Mouse (Mus musculus) ovary, postnatal 14 days (tissue): ENCODE measurements at regions not wholly inside any gene's neighbourhood (a gene's known extent, or its start where the extent isn't known, plus 50 kb on each side); places are given as distances from the start of the nearest gene placed in this dataset.

Experiments
- DNase-seq: peaks from one replicate; pipeline ENCODE4 v3.0.0; 2022; ENCODE audit warnings: low spot score

- DNase-seq: no peak
Observed at GRCm38 (mm10) chr10:92625781-92626180, 96.4 kb downstream of the Nedd1 start.

DNA sequence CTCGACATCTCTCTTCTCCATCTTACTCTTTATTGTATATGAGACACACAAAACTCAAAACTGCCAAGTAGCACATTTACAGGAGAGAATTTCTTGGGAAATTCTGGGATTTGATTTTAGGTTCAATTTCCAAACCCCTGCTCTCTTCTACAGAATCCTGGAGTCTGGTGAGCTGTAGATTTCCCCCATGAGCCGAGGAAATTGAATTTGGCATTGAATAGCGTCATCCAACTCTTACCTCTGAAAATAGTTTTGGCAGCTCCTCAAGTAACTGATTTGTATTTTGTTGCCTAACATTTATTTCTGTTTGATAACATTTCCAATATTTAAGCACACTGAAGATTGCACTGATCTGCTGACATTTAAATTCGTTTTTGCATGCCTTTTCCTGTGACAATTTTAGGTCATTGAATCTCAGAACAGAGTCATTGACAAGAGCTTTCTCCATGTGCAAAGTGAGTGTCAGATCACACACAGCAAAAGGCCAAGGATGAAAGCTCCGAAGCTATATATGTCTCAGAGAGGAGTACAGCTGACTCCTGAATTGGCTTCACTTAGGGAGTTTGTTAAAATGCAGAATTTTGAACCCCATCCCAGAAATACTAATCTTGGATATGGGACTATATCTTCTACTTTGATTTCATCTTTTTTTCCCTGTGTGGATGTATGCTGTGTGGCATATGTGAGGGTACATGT, 106.4 kb downstream of the Nedd1 start:
- no peak for DNase-seq

GRCm38 (mm10) chr10:92614341-92614740, 107.9 kb downstream of the Nedd1 start:
- no peak for DNase-seq

GRCm38 (mm10) chr10:92611060-92611459, 111.2 kb downstream of the Nedd1 start:
- DNase-seq: no peak

- no peak for DNase-seq
Observed at GRCm38 (mm10) chr10:92606761-92607160, 115.5 kb downstream of the Nedd1 start.

DNA sequence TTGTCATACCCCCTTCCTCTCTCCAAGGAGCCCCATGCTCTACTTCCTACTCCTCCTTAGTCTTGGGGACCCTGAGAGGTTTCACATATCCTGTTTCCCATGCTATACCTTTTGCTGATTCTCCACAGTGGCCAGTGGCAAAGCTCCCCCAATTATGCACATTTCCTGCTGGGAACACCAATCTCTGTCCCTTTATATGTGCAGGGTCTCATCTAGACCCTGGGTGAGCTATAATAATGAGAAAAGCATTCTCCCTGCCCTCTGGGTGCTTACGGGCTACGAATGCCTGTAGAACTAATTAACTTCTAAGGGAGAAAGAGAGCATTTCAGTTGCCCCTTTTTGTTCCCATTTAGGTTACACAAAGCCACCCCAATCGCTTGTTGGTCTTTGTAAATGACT, 116.6 kb downstream of the Nedd1 start:
- DNase-seq: no peak

- DNase-seq: no peak
Observed at GRCm38 (mm10) chr10:92600116-92600515, 122.1 kb downstream of the Nedd1 start.

GRCm38 (mm10) chr10:92595496-92596355, 126.5 kb downstream of the Nedd1 start:
- DNase-seq: peak; percentile 24

DNA sequence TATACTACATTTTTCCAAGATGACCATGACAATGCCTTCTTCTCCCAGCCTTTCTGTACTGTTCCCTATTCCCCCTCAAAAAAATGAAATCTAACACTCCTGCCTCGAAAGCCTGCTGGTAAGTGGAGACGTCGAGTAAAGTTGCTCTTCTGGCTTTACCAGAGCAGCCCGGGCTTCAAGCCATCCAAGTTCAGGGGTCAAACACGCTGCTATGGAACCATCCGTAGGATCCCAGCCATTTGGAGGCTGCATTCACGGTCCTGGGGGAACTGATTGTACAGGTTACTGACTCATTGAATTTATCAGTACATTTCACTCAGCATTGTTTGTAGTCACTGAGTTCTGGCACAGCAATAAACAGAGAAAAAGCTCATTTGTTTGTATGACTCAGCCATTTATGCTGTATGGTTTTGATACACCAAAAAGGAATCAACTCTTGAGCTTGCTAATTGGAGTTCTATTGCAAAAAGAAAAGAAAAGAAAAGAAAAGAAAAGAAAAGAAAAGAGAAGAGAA, 128.2 kb downstream of the Nedd1 start:
- DNase-seq: peak; percentile 23

DNA sequence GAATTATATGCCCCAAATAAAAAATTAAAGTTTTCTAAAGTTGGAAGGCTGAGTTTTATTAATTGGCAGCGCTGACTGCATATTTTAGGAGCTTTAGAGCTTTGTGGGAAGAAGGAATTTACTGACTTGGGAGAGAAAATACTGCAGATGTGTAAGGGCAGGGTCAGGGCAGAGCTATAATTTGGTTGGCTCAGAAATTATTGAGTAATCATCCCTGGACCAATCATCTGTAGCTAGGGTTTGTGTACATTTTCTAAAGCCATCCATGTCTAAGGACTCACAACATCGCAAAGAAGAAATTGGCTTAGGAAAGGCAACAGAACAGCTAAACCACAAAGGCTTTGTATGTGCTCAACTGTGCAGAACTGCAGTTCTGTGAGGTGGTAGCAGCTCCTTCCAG, 143.3 kb downstream of the Nedd1 start:
- DNase-seq: no peak

- DNase-seq: no peak
Observed at GRCm38 (mm10) chr10:92570496-92570895, 151.7 kb downstream of the Nedd1 start.

GRCm38 (mm10) chr10:92557463-92557862, 164.8 kb downstream of the Nedd1 start:
- DNase-seq: no peak

DNA sequence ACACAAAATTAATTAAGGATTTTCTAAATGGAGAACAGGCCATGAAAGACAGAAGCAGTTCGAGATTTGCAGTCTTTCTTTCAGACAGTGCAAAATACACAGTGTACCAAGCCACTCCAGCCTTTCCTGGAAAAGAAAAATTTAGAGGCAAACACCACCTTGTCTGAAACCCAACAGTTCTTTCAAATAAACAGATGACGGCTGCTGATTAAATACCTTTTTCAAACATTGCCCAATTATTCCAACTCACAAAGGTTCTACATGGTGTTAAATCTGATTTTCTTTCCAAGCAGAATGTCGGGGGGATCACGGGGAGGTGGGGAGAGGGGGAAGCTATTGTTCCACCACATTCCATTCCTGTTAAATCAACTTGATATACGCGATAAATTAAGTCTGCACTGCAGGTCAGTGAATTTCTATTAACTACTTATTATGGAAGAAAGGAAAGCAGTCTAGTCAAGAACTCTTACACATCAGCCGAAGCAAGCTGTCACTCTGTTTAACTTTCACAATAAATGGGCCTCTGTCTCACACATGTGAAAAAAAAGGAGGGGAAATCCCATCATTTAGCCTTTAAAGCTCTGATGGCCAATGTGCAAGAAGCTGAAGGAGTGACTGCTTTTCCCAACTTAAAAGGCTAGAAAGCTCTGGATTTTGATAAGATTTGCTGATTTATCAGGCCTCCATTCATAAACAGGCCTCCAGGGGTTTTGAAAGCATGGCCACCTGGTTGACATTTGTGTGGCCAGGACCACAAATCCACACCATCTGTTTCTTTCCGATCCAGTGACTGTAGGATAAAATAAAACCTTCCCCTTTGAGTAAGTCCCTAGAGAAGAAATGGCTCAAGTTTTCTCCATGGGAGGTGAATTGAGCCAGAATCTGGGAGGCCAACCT, 165.4 kb downstream of the Nedd1 start:
- DNase-seq: no peak

DNA sequence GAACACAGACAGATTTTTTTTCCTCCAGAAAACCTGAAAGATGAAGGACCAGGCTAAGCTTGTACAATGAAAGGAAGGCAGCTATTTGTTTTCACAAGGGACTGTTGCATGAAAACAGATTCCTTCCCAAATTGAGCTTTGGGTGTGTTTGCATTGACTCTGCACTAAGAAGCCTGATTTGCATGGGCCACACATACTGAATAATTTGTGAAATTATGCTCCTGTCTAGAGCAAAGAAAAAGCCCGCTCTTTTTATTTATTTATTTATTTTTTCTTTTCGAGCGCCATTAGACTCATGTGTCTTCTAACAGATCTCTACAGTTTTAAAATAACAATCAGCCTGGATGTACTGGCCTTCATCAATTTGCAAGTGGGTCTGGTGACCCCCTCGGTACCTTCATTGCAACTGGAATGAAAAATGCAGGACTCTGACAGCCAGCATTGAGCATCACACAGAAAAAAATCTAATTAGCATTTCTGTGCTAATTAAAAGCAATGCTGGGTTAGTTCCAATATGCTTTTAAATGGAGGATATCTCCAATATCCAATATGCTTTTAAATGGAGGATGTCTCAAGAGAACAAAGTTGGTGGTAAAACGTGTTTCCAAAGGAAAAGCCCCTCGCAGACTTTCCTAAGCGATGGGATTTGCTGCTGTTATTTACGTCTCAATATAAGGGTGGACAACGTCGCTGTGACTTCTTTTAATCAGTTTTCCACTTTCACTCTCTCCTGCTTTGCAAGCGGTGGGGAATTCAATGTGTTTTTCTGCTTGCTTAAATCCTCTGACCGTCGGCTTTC, 166.3 kb downstream of the Nedd1 start:
- no peak for DNase-seq

GRCm38 (mm10) chr10:92553966-92554365, 168.3 kb downstream of the Nedd1 start:
- no peak for DNase-seq

GRCm38 (mm10) chr10:92548875-92549586, 173.2 kb downstream of the Nedd1 start:
- no peak for DNase-seq

GRCm38 (mm10) chr10:92538433-92538832, 183.8 kb downstream of the Nedd1 start:
- no peak for DNase-seq

DNA sequence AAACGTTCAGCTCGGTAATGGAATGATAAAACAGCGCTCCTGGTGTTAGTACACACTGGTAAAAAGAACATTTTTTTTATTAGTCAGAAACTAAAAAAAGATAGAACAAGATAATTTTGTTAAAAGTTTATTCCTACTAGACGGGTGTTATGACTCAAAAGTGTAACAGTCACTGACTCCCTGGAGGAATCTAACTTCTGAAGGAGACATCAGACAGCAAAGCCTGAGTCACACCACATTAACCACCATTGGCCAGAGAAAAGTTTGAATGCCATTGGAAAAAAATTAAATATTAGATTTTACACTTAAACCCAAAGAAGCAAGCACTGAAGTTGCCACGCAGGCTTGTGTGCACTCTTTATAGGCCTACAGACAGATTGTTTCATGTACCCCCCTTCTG, 205.3 kb downstream of the Nedd1 start:
- no peak for DNase-seq

DNA sequence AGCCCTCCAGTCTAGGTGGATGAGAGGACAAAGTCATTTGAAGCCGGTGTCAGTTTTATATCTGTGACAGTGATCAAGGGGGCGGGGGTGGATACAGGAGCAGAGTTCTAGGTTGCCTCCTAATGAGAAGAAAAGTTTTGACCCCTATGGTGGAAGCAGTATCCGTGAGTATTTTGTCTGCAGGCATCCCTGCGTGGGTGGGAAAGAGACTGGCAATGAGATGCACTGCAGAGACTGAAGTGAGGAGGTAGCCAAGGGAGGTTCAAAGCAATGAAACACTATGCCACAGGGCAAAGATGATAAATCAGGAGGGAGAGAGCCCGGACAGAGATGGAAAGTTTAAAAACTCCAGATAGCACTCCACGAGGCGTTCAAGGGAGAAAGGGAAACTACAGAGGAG, 210.5 kb downstream of the Nedd1 start:
- no peak for DNase-seq

DNA sequence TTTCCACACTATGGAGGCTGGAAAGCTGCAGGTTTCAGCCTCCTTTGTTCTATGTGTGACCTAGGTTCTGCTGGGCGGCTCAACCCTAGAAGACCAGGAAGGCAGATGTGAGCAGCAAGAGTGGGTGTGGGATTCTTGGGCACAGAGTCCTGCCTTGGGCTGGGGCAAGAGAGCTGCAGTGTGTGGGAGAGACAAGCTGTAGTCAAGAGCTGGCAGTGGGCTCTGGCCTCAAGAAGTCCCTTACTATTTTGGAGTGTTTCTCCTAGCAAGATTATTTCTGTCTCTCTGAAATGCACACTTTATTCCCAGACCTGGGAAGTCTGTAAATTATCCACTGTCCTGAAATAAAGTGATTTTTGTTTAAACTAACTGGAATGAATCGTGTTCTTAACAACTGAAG, 211.5 kb downstream of the Nedd1 start:
- DNase-seq: no peak

- DNase-seq: no peak
Observed at GRCm38 (mm10) chr10:92504271-92504670, 217.9 kb downstream of the Nedd1 start.
